Mouse (Mus musculus) CH12.LX (cell line): ENCODE measurements around the gene Arf6. TPM values are rescaled to one million over a fixed set of nuclear protein-coding genes. Genes with fewer than 3 reads are reported as not detected.

Experiments
- DNase-seq: peaks from one replicate; pipeline ENCODE4 v3.0.0-alpha.2; 2013; ENCODE audit errors: extremely low read depth
- H3K27ac ChIP-seq: 2 replicates; pipeline ENCODE4 v1.5.1; 2012; ENCODE audit warnings: low read depth, mild to moderate bottlenecking, control low read depth, moderate library complexity; ENCODE audit not compliant: insufficient read depth
- H3K27me3 ChIP-seq: replicated peaks from 2 replicates; pipeline ENCODE3; 2012; ENCODE audit warnings: inconsistent platforms
- H3K36me3 ChIP-seq, 2 experiments: replicated peaks in 1 of 2; 2 replicates each; pipeline versions ENCODE3 to v1.6.1; 2012; ENCODE audit warnings: inconsistent platforms in 1 of 2, low read length in 1 of 2, mild to moderate bottlenecking in 1 of 2, mixed read lengths in 1 of 2, moderate library complexity in 1 of 2; ENCODE audit not compliant: control insufficient read depth in 1 of 2, insufficient read depth in 1 of 2
- H3K4me1 ChIP-seq, 2 experiments: 2 replicates each; pipeline ENCODE4 v1.6.1; 2012; ENCODE audit warnings: inconsistent platforms in 1 of 2, moderate library complexity in 1 of 2; ENCODE audit not compliant: insufficient read depth in 2 of 2, control insufficient read depth in 1 of 2
- H3K4me2 ChIP-seq: 2 replicates; pipeline ENCODE4 v1.6.1; 2012; ENCODE audit warnings: low read depth, mild to moderate bottlenecking, control low read depth; ENCODE audit not compliant: poor library complexity, insufficient read depth, severe bottlenecking
- H3K4me3 ChIP-seq, 3 experiments: fragments of 150-350 bp in 1 of 3; sonication (generic) in 1 of 3; replicated peaks in 1 of 3; 2 replicates each; pipeline versions ENCODE3 to v1.5.1; 2011 to 2012; ENCODE audit warnings: low read depth in 2 of 3, low read length in 2 of 3, mild to moderate bottlenecking in 2 of 3, moderate library complexity in 2 of 3, control low read depth in 1 of 3, improper control_type of control experiment in 1 of 3, inconsistent platforms in 1 of 3, mixed read lengths in 1 of 3; ENCODE audit not compliant: poor library complexity in 1 of 3
- H3K79me2 ChIP-seq: replicated peaks from 2 replicates; pipeline ENCODE4 v1.6.1; 2012; ENCODE audit warnings: mild to moderate bottlenecking, moderate library complexity; ENCODE audit not compliant: control insufficient read depth, poor library complexity, insufficient read depth, severe bottlenecking; ENCODE audit errors: extremely low read depth
- H3K9ac ChIP-seq: 2 replicates; pipeline ENCODE4 v1.6.1; 2012; ENCODE audit warnings: low read depth, mild to moderate bottlenecking, control low read depth, moderate library complexity; ENCODE audit not compliant: insufficient read depth
- H3K9me3 ChIP-seq: replicated peaks from 2 replicates; pipeline ENCODE3; 2012; ENCODE audit warnings: low read length, inconsistent platforms, mixed read lengths
- CHD1 ChIP-seq: IDR thresholded peaks from 2 replicates; pipeline ENCODE4 v1.6.1; 2012; ENCODE audit warnings: low read depth, low read length, improper control_type of control experiment, inconsistent platforms
- CHD2 ChIP-seq: IDR thresholded peaks from 2 replicates; pipeline ENCODE4 v1.6.1; 2011; ENCODE audit warnings: low read length, improper control_type of control experiment
- MAZ ChIP-seq: IDR thresholded peaks from 2 replicates; pipeline ENCODE4 v1.6.1; 2012; ENCODE audit warnings: low read depth, mild to moderate bottlenecking, inconsistent platforms, low read length, improper control_type of control experiment, moderate library complexity
- MXI1 ChIP-seq: IDR thresholded peaks from 2 replicates; pipeline ENCODE4 v1.6.1; 2011; ENCODE audit warnings: mild to moderate bottlenecking, low read depth, low read length, improper control_type of control experiment
- NELFE ChIP-seq: IDR thresholded peaks from 2 replicates; pipeline ENCODE4 v1.6.1; 2011; ENCODE audit warnings: low read depth, low read length, improper control_type of control experiment
- POLR2A ChIP-seq: IDR thresholded peaks from 2 replicates; pipeline ENCODE4 v1.6.1; 2011; ENCODE audit warnings: low read depth, mild to moderate bottlenecking, improper control_type of control experiment, low read length
- POLR2AphosphoS2 ChIP-seq: IDR thresholded peaks from 2 replicates; pipeline ENCODE4 v1.6.1; 2011; ENCODE audit warnings: low read depth, low read length, improper control_type of control experiment
- SIN3A ChIP-seq: IDR thresholded peaks from 2 replicates; pipeline ENCODE4 v1.6.1; 2012; ENCODE audit warnings: low read length, improper control_type of control experiment, inconsistent platforms
- SMC3 ChIP-seq: IDR thresholded peaks from 2 replicates; pipeline ENCODE4 v1.6.1; 2011; ENCODE audit warnings: low read depth, low read length, improper control_type of control experiment
- TBP ChIP-seq: conservative IDR thresholded peaks from 2 replicates; pipeline ENCODE4 v1.6.1; 2011; ENCODE audit warnings: low read depth, low read length, improper control_type of control experiment
- TCF12 ChIP-seq: IDR thresholded peaks from 2 replicates; pipeline ENCODE4 v1.6.1; 2014; ENCODE audit warnings: low read depth, mild to moderate bottlenecking, inconsistent platforms, low read length, improper control_type of control experiment
- UBTF ChIP-seq: IDR thresholded peaks from 2 replicates; pipeline ENCODE4 v1.6.1; 2012; ENCODE audit warnings: low read depth, mild to moderate bottlenecking, inconsistent platforms, low read length, improper control_type of control experiment, moderate library complexity
- USF2 ChIP-seq: conservative IDR thresholded peaks from 2 replicates; pipeline ENCODE4 v1.6.1; 2011; ENCODE audit warnings: low read depth, low read length, improper control_type of control experiment
- ZKSCAN1 ChIP-seq: IDR thresholded peaks from 2 replicates; pipeline ENCODE4 v1.6.1; 2012; ENCODE audit warnings: low read depth, inconsistent platforms, low read length, improper control_type of control experiment, borderline replicate concordance
- ZMIZ1 ChIP-seq: IDR thresholded peaks from 2 replicates; pipeline ENCODE4 v1.6.1; 2012; ENCODE audit warnings: low read depth, mild to moderate bottlenecking, inconsistent platforms, low read length, improper control_type of control experiment
- dilution Hi-C: fragments of 300-500 bp; cut with MboI; formaldehyde crosslinking; loops from 2 replicates; pipeline ENCODE4 v1.14.3; 2020; ENCODE audit warnings: low sequenced_read_pairs; ENCODE audit not compliant: extremely low pct_unique_long_range_greater_than_20kb, extremely low pct_ligation_motif_present
- in situ Hi-C: fragments of 300-500 bp; cut with MboI; formaldehyde crosslinking; loops from 3 replicates; pipeline ENCODE4 v1.14.3; 2019; ENCODE audit warnings: low sequenced_read_pairs, low pct_ligation_motif_present, low pct_unique_long_range_greater_than_20kb, mixed read lengths
- polyA plus RNA-seq: library from polyadenylated mRNA; unstranded; fragments of >175 nt; gene quantifications from 2 replicates; pipeline ENCODE4 v1.2.1, GENCODE M21; 2012; ENCODE audit warnings: low read depth; ENCODE audit not compliant: insufficient read length
- total RNA-seq, 2 experiments: library from RNA; depleted of rRNA; stranded (reverse); fragments of 300-350 nt in 1 of 2; fragments of >200 nt in 1 of 2; gene quantifications; 2 replicates each; pipeline ENCODE4 v1.2.3; 2012 to 2014

Arf6 gene
- total and polyA plus RNA-seq, 3 experiments, result 258 to 375 (median 312) TPM

DNA sequence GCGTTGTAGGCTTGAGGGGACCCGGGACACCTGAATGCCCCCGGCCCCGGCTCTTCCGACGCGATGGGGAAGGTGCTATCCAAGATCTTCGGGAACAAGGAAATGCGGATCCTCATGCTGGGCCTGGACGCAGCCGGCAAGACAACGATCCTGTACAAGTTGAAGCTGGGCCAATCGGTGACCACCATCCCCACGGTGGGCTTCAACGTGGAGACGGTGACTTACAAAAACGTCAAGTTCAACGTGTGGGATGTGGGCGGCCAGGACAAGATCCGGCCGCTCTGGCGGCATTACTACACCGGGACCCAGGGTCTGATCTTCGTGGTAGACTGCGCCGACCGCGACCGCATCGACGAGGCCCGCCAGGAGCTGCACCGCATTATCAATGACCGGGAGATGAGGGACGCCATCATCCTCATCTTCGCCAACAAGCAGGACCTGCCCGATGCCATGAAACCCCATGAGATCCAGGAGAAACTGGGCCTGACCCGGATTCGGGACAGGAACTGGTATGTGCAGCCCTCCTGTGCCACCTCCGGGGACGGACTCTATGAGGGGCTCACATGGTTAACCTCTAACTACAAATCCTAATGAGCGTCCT lies 881 bp downstream of the Arf6 start:
- H3K9me3 ChIP-seq, result no peaks in the 10 kb centered on the region
- in situ Hi-C loops (loop anchor here (5.0 kb wide), 1 partner anchor 164 kb away; no protein-coding TSS in a partner anchor), dilution Hi-C loops (no loop called here)
- H3K4me3 ChIP-seq, result peak overlapping the region; percentile 80 to 93 (median 90)
- H3K36me3 ChIP-seq, result peaks cover 11 to 21% of the 10 kb centered on the region in 2 experiments
- H3K4me2 ChIP-seq, result no peak overlapping the region
- H3K79me2 ChIP-seq, result peaks cover 42% of the 10 kb centered on the region
- H3K27me3 ChIP-seq, result no peaks in the 10 kb centered on the region
- peak overlapping the region; percentile 90 for H3K9ac ChIP-seq
- no peak for TF ChIP-seq NELFE
- TF ChIP-seq CHD1, result no peak; the same call in 1 of the 2 replicates
- no peak for TF ChIP-seq POLR2AphosphoS2
- TF ChIP-seq, all 38 proteins: peak for 0
- peaks cover 0 to 16% of the 10 kb centered on the region in 2 experiments; a peak in 2 of 4 replicates for H3K4me1 ChIP-seq
- H3K27ac ChIP-seq, result peak overlapping the region; percentile 90
- DNase-seq, result no peak

DNA sequence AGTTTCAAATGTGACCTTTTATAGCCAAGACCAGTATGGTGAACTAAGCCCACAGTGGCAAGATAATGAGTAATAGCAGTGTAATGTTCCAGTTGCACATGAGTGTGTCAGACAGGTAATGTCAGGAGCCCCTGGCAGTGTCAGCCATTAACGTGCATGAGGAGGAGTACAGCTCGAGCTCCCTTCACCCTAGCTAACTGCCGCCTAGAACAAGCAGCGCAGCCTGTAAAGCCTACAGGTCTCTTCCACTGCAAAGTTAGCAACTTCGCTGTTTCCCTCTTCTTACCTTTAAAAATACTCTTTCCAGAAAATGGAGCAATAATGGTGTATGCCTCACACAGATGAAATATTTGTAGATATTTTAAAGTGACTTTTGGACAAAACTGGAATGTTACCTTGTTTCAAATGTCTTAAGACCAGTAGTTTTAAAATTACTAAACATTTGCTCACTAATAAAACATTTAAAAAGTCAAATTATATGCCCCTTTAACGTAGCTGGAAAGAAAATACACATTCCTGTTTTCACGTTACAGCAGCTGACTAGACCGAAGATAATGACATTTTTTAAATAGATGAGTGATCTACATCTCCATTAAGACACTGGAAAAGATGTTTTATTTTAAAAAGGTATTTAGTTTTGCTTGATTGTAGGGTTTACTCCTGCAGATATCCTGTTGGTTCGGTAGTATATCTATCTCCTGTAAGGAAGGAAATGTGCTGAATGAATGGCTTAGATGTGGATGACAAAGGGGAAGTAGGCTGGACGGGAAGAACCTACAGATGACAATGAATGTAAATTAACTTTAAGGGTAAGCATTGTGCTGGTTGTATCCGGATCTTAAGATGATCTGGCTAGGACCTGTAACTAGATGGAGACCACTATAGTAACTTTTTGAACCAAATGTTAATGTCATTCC lies 2.2 kb downstream of the Arf6 start:
- in situ Hi-C loops, result loop anchor here (5.0 kb wide), 1 partner anchor 163 kb away; no protein-coding TSS in a partner anchor
- Histone ChIP-seq H3K9me3 (no peaks in the 10 kb centered on the region), H3K27me3 (no peaks in the 10 kb centered on the region), H3K27ac (peak overlapping the region; percentile 96), H3K79me2 (peaks cover 42% of the 10 kb centered on the region), H3K4me2 (peak overlapping the region; percentile 62), H3K36me3 (peaks cover 11 to 21% of the 10 kb centered on the region in 2 experiments), H3K4me3 (peak overlapping the region; percentile 80 to 93 (median 90)), H3K4me1 (peaks cover 1 to 20% of the 10 kb centered on the region in 2 experiments; a peak in 2 of 4 replicates), H3K9ac (peak overlapping the region; percentile 90)
- peak; percentile 61; the same call in 1 of the 2 replicates for TF ChIP-seq MXI1
- peak; percentile 70 for TF ChIP-seq TBP
- TF ChIP-seq ZKSCAN1, result no peak
- peak; percentile 5; the same call in 1 of the 2 replicates for TF ChIP-seq TCF12
- TF ChIP-seq USF2, result no peak
- TF ChIP-seq CHD1, result peak; percentile 98
- 0 out of 2 replicates have a peak, but pooled peaks have one; percentile 45 for TF ChIP-seq UBTF
- no peak for TF ChIP-seq MAZ
- 0 out of 2 replicates have a peak, but pooled peaks have one; percentile 11 for TF ChIP-seq SMC3
- TF ChIP-seq SIN3A, result peak; percentile 82
- no peak for TF ChIP-seq NELFE
- TF ChIP-seq POLR2AphosphoS2, result peak; percentile 91; the same call in 1 of the 2 replicates
- TF ChIP-seq ZMIZ1, result no peak
- TF ChIP-seq CHD2, result no peak
- peak; percentile 5; the same call in 1 of the 2 replicates for TF ChIP-seq POLR2A
- dilution Hi-C loops, result no loop called here
- DNase-seq, result no peak
